Mouse (Mus musculus): ENCODE measurements around the gene Selenop. TPM values are rescaled to one million over a fixed set of nuclear protein-coding genes. Genes with fewer than 3 reads are reported as not detected.

Selenop gene
- total RNA-seq, 2 experiments from 2014 or later: 404 to 453 TPM

GRCm38 (mm10) chr15:3269496-3269895 is 1.1 kb downstream of the Selenop start:
- intact Hi-C loops (cut with DNase I): loop anchor here (2.0 kb wide), 1 partner anchor 17 kb away; no protein-coding TSS in a partner anchor
- no peak for DNase-seq

GRCm38 (mm10) chr15:3269996-3270645 is 1.8 kb downstream of the Selenop start:
- intact Hi-C loops (cut with DNase I): loop anchor here (2.0 kb wide), 2 partner anchors 17 to 41 kb away; no protein-coding TSS in a partner anchor
- peak; percentile 33 to 47 for DNase-seq

- intact Hi-C loops (cut with DNase I): loop anchor here (2.0 kb wide), 1 partner anchor 42 kb away; no protein-coding TSS in a partner anchor
- DNase-seq: peak; percentile 86 to 94
Observed at GRCm38 (mm10) chr15:3270646-3271077, 2.3 kb downstream of the Selenop start.

GRCm38 (mm10) chr15:3271216-3271615 is 2.9 kb downstream of the Selenop start:
- DNase-seq: peak; percentile 25 to 47
- intact Hi-C loops (cut with DNase I): loop anchor here (2.0 kb wide), 1 partner anchor 42 kb away; no protein-coding TSS in a partner anchor

GRCm38 (mm10) chr15:3273191-3273590 is 4.8 kb downstream of the Selenop start:
- DNase-seq: no peak
- intact Hi-C loops (cut with DNase I): no loop called here

GRCm38 (mm10) chr15:3277391-3277790 is 9.0 kb downstream of the Selenop start:
- intact Hi-C loops (cut with DNase I): loop anchor here (2.0 kb wide), 1 partner anchor 63 kb away; no protein-coding TSS in a partner anchor
- DNase-seq: no peak

GRCm38 (mm10) chr15:3279242-3279641 is 10.9 kb downstream of the Selenop start:
- intact Hi-C loops (cut with DNase I): no loop called here
- no peak for DNase-seq

GRCm38 (mm10) chr15:3281216-3281615 is 12.9 kb downstream of the Selenop start:
- intact Hi-C loops (cut with DNase I): no loop called here
- no peak for DNase-seq

- no peak for DNase-seq
- intact Hi-C loops (cut with DNase I): no loop called here
Observed at GRCm38 (mm10) chr15:3281737-3282136, 13.4 kb downstream of the Selenop start.

- intact Hi-C loops (cut with DNase I): no loop called here
- DNase-seq: no peak
Observed at GRCm38 (mm10) chr15:3286032-3286431, 17.7 kb downstream of the Selenop start.

GRCm38 (mm10) chr15:3290435-3290834 is 22.1 kb downstream of the Selenop start:
- no peak for DNase-seq
- intact Hi-C loops (cut with DNase I): no loop called here

GRCm38 (mm10) chr15:3293477-3293876 is 25.1 kb downstream of the Selenop start:
- intact Hi-C loops (cut with DNase I): no loop called here

GRCm38 (mm10) chr15:3295986-3296385 is 27.6 kb downstream of the Selenop start:
- intact Hi-C loops (cut with DNase I): loop anchor here (1.0 to 5.0 kb wide), 3 partner anchors 289 to 746 kb away; no protein-coding TSS in a partner anchor
- DNase-seq: no peak

More at GRCm38 (mm10) chr15:3293477-3293876, 25.1 kb downstream of the Selenop start:
- no peak for DNase-seq

GRCm38 (mm10) chr15:3297615-3298014 is 29.3 kb downstream of the Selenop start:
- DNase-seq: no peak
- intact Hi-C loops (cut with DNase I): loop anchor here (5.0 kb wide), 1 partner anchor 745 kb away; no protein-coding TSS in a partner anchor

- DNase-seq: no peak
- intact Hi-C loops (cut with DNase I): no loop called here
Observed at GRCm38 (mm10) chr15:3300361-3301100, 32.2 kb downstream of the Selenop start.

GRCm38 (mm10) chr15:3303426-3303825 is 35.1 kb downstream of the Selenop start, which contains the start of gene Ccdc152:
Gene Ccdc152 (minus strand): TSS chr15:3303526.
- DNase-seq: no peak
- intact Hi-C loops (cut with DNase I): no loop called here

- no peak for DNase-seq
Observed at GRCm38 (mm10) chr15:3309856-3310255, 41.5 kb downstream of the Selenop start.

GRCm38 (mm10) chr15:3312937-3313336 is 44.6 kb downstream of the Selenop start:
- peak in 1 of 2 experiments; percentile 17 for DNase-seq
- intact Hi-C loops (cut with DNase I): no loop called here

More at GRCm38 (mm10) chr15:3309856-3310255, 41.5 kb downstream of the Selenop start:
- intact Hi-C loops (cut with DNase I): no loop called here

GRCm38 (mm10) chr15:3316617-3317016 is 48.3 kb downstream of the Selenop start:
- no peak for DNase-seq
- intact Hi-C loops (cut with DNase I): no loop called here

- no peak for DNase-seq
Observed at GRCm38 (mm10) chr15:3319929-3320328, 51.6 kb downstream of the Selenop start.

GRCm38 (mm10) chr15:3323041-3323440 is 54.7 kb downstream of the Selenop start:
- intact Hi-C loops (cut with DNase I): no loop called here
- no peak for DNase-seq

More at GRCm38 (mm10) chr15:3319929-3320328, 51.6 kb downstream of the Selenop start:
- intact Hi-C loops (cut with DNase I): no loop called here
